Mouse (Mus musculus): ENCODE measurements at regions not wholly inside any gene's neighbourhood (a gene's known extent, or its start where the extent isn't known, plus 50 kb on each side); places are given as distances from the start of the nearest gene placed in this dataset.

GRCm38 (mm10) chr17:14552081-14552480 is 142.0 kb downstream of the Thbs2 start:
- TF ChIP-seq POLR2A (IDR thresholded peaks at IDR 0.05; ENCODE audit: insufficient read depth, low read length) (no peak), CTCF (IDR thresholded peaks at IDR 0.05; ENCODE audit: low read depth, low read length) (no peak)

Data from ES-Bruce4 (cell line).